Mouse (Mus musculus): Measurements from ENCODE around the gene Zc3h10.
"Not testable (repeated sequence)": the region's sequence is repeated elsewhere in the genome, so short reads cannot be mapped to it uniquely, and the experiment has no call there.

Zc3h10 gene

DNA sequence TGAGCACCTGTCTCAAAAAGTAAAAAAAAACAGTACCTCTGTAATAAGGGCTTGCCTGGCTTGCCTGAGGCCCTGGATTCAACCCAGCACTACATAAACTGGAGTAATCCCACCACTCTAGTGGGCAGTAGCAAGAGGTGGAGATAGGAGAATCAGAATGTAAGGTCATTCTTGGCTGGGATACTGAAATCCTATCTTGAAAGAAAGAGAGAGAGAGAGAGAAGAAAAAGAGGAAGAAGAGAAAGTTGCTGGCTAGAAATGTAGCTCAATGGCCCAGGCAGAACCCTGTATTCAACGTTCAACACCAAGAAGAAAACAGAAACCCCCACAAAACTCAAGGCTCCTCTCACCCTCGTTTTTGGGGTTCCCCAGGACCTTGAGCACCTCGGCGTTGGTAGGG is 51.7 kb downstream of the Zc3h10 start:
- no peak for DNase-seq (ENCODE audit: low spot score)

DNA sequence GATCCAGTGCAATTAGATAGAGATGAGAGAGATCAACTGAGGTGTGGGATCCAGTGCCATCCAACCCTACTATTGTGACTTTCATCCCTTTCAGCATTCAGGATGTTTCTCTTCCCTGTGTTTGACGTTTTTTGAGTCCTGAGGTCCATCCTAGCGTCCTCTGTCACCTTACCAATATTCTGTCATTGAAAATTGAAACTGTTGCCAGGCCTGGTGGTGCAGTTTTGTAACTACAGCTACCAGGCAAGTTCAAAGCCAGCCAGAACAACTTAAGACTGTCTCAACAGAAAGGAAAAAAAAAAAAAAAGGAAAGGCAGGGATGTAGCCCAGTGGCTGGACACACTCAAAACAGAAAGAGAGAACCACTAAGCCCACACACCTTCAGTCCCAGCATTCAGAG is 52.3 kb downstream of the Zc3h10 start:
- DNase-seq (ENCODE audit: low spot score), result no peak

DNA sequence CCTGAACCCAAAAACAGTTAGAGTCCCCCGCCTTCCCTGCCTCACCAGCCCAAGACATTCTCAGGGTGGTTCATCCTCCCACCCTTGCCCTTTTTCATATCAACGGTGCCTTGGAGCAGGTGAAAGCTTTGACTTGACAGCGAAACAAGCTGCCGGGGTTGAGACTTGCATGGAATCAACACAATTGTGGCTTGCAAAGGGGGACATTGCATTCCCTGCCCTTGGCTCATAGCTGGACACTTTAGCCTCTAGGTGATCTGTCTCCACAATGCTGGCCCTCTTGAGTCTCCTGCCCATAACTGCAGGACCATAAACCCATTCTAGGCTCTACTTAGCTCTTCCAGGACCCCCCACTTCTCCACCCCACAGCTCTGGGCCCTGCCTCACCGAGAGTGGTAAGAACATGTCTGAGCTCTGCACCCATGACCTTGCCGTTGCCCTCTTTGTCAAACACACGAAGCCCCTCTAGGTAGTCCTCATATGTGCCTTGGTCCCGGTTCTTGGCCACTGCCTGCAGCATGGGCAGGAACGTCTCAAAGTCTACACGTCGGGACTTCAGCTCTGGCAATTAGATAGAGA is 52.8 kb downstream of the Zc3h10 start:
- DNase-seq (ENCODE audit: low spot score), result no peak

DNA sequence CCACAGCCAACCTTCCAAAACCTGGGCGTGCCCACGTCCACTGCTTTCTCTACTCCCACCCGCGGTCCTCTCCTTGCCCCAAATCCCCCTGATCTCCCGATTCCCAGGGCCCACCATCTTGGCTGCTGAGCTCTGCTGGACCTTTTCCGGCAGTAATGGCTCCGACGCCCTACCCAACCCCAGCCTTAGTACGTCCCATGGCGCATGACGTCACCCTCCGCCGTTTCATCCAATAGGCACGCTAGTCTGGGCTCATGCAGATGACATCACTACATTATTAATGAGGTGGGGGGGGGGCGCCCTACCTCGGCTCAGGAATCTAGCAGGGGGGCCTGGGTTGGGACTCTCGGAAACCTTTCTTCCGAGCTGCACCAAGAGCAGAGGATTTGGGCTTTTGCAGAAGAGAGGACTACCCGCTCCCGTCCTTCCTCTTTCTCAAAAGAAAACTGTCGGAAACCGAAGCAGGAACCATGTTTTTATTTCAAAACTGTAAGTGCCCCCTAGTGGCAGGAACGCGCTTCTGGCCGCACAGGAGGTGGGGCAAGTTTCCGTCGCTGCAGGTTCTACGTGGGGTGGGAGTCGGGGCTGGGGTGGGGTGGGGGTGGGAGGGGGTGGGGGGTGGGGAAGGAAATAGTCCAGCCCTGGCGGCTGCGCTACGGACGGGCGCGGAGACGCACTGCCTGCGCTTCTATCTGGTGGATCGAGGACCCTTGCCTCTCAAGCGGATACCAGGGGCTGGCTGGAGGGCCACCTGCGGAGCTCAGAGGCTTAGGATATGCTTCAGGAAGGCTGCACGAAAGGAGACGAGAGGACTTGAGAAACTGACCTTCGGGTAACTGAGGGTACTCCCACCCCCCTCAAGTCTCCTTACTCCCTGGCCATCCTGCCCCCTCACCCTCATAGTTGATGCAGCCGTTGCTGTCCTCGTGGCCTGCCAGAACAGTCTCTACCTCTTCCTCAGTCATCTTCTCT is 53.6 kb downstream of the Zc3h10 start, which contains the start of gene Myl6:
TSS of gene Myl6 (minus strand) at position 451 of the 972 bp plus-strand sequence.
- DNase-seq (ENCODE audit: low spot score), result peak; percentile 99

DNA sequence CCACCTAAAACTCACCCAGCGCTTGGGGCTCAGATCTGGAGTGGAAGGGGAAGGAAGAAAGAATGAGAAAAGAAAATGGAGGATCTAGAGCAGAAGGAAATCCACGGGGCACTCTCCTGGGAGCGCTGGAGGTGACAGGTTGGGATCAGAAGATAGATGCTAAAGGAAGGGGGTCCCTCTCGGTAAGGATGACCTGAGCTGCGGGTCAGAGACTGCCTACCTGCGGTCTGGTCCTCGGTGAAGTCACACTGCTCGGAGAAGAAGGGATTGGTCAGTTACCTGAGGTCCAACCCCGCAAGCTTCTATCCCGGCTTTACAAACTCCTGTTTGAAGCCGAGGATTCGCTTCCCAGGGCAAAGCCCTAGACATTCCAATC is 54.3 kb downstream of the Zc3h10 start:
- no peak for DNase-seq (ENCODE audit: low spot score)

DNA sequence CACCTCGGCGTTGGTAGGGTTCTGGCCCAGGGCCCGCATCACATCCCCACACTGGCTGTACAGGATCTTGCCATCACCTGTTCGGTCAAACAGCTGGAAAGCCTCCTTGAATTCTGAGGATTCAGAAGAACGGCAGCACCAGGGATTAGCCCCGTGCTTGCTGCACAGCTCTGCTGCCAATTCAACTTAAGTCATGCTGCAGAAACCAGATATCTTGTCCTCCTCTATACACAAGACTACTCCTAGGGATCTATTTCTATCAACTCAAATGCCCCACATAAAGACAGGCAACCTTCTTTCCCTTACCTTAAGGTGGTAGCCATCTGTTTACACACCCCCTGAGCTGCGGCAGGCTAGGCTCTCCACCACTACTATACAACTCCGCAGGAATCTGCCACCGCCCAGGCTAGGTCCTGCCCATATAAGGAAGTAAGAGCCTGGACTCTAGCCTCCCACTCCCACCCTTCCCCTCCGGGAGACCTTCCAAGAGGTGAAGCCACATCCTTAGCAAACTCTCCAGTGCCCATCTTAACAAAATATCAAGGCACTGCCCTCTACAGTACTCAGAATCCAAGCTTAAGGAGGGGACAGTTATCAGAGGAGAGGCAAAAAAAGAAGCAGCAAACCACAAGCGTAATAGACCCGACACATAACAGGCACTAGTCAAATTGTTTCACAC is 54.8 kb downstream of the Zc3h10 start:
- DNase-seq (ENCODE audit: low spot score), result peak; percentile 56

DNA sequence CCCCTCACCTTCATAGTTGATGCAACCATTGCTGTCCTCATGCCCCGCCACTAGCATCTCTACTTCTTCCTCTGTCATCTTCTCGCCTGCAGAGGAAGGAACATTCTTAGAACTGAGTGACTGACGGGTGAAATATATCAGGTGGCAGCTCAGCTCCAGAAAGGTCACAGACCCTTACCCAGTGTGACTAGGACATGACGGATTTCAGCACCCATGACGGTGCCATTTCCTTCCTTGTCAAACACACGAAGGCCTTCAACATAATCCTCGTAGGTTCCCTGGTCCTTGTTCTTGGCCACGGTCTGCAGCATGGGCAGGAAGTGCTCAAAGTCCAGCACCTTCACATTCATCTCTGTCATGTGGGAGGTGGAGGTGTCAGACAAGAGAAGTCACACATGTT is 55.5 kb downstream of the Zc3h10 start:
- not testable (repeated sequence) for DNase-seq (ENCODE audit: low spot score)

Measured in layer of hippocampus, adult 11-12 months (tissue).